Mouse (Mus musculus): ENCODE measurements around the gene Borcs6. TPM values are rescaled to one million over a fixed set of nuclear protein-coding genes. Genes with fewer than 3 reads are reported as not detected.

Gene Borcs6
- 16.5 TPM for polyA plus RNA-seq (2014; fragmentation: Illumina TruSeq; extraction: RNeasy Lipid Tissue Mini Kit (QIAGEN cat#74804); ENCODE audit: low read depth, low replicate concordance)

DNA sequence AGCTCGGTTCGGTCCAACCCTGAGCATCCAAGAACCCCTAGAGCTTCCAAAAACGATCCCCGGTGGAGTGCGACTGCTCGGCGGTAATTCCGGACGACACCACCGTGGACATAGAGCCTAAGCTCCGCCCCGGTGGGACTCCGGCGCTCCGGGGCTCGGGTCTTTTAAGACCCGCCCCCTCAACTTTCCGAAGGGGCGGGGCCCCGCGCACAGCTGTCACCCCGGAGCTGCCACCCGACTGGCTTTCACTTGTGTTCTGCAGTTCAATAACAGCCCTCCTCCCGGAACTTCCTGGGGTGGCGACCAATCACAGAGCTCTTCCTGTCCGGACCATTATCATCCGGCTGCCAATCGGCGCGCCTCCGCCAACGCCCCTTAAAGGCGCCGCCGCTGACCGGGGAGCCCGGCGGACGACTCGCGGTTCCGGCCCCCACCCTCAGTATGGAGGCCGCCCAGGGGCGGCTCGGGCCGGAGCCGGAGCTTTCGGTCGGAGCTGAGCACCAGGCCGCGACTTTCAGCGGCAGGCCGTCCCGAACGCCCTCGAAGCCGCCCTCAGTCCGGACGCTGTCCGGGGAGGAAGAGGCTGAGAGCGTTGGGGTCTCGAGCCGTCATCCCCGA lies at the start of gene Borcs6:
Gene Borcs6, plus strand, starts transcription at position 361 of the 618 bp plus-strand sequence.

DNA sequence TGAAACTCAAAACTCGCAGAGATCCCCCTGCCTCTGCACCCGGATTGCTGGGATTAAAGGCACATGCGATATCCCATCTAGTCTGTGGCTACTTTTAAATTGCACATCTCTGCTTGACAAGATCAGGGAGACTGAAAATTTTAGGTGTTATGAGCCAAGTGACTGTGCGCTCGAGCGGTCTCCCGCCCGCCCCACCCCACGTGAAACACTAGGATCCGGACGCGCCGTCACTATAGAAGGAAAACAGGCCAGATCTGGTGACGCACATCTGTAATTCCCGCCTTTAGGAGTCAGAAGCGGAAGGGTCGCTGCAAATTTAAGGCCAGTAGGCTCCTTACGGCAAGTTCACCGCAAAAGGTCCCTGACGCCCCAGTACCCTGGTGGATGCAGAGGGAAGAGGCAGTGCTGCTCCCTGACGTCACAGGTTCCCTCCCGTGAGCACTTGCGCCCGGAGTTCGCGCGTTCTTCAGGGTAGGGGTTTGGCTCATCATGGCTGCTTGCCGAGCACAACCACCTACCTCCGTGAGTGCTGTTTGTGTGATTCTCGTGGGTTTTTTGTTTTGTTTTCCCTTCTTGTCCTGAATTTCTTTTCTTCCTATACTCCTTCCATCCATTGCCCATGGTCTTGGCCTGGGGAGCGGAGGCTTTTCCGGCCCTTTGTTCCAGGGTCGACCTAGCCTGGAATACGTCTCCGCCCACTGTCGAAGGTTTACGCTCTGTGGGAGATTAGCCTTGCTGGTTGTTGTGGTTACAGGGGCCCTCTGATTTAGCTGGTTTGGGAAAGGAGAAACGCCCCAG lies 43.7 kb upstream of the Borcs6 start, which contains the start of gene Ctc1:
Gene Ctc1, plus strand, starts transcription at position 268 of the 798 bp plus-strand sequence.

DNA sequence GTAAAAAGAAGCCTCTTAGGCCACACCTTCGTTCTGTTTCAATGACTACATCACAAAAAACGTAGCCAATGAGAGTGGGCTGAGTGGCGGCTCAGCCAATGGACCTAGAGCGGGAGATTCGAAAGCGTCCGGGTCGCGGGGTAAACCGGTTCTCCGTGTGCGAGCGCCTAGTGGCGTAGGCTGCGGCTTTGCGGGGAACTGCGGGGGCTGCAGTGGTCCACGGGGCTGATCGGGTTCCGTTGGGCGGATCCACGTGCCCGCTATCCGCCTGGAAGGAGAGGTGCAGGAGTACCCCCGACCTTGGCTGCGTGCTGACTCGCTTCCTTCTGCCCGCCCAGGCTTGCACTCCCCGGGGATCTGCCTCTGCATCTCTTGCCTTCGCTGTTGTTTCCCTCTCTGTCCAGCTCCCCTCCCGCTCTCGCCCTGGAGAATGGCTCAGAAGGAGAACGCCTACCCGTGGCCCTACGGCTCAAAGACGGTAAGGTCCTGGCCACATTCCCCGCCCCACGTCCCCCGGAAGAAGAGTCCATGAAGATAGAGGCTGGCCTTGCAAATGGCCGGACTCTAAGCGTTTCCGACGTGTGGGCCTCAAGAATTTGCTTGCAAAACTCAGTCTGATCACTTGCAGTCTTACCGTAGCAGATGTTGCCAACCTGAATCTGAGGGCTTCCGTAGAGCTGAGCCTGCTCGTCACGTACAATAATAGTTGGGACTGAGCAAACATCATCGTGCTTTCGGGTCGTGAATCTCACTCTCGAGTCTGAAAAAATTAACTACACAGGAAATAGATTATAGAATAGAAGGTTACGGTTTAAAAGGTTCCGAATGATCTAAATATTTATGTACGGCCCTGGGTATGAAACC lies 13.8 kb upstream of the Borcs6 start, which contains the start of gene Aurkb:
Gene Aurkb, plus strand, starts transcription at position 117 of the 864 bp plus-strand sequence.

DNA sequence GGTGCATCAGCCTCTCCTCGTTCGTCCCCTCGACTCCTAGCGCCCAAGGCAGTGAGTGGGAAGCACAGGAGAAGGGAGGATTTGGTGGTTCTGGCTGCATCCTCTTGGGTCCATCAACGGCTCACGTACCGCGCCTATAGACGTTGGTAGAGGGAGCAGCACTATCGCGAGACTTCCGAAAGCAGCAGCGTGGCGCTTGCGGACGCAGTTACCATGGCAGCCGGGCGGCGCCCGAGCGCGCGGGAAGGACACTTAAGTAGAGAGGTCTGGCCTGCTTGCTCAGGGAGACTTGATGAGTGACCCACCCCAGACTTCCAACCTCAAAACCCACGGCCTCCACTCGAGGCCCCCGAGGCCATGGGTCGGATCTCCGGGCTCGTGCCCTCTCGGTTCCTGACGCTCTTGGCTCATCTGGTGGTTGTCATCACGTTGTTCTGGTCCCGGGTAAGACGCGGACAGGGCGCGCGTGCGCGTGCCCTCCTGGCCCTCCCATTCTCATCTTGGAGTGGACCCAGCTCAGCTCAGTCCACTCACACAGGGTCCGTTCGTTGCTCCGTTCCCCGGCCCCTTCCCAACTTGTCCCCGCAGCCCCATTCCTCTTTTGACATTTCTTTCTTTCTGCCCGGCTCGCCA lies 11.2 kb downstream of the Borcs6 start, which contains the start of gene Tmem107:
Gene Tmem107, plus strand, starts transcription at position 217 of the 633 bp plus-strand sequence.

DNA sequence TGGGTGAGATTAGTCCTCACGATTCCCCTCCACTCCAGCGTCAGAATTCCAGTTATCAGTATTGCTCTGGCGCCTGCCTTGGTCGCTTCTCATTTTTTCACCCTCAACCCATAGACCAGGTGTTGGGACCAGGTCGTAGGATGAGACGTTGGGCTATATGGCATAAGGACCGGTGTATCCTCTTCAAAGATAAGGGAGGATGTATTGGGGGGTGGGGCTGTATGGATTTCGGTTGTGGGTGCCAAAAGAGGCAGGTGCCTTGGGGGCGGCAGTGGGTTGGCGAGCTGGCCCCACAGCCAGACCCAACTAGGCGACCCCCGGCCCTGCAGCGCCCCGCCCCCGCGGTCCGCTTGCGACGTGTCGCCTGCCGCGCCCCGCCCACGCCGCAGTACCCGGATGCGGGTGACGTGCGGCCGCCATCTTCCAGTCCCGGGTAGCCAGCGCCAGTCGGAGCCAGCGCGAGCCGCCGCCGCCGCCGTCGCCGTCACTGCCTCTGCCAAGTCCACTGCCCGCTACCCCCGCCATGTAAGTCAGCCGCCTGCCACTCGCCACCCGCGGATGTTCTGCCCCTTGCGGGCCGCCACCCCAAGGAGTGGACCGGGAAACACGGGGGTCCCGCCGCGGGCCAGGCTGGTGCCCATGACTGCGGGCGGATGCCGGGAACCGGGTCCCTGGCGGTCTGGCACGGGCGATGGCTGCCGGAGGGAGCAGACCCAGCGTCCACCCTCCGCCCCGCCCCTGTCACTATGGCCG lies 28.8 kb downstream of the Borcs6 start, which contains the start of gene Vamp2:
Gene Vamp2, plus strand, starts transcription at position 388 of the 753 bp plus-strand sequence.

DNA sequence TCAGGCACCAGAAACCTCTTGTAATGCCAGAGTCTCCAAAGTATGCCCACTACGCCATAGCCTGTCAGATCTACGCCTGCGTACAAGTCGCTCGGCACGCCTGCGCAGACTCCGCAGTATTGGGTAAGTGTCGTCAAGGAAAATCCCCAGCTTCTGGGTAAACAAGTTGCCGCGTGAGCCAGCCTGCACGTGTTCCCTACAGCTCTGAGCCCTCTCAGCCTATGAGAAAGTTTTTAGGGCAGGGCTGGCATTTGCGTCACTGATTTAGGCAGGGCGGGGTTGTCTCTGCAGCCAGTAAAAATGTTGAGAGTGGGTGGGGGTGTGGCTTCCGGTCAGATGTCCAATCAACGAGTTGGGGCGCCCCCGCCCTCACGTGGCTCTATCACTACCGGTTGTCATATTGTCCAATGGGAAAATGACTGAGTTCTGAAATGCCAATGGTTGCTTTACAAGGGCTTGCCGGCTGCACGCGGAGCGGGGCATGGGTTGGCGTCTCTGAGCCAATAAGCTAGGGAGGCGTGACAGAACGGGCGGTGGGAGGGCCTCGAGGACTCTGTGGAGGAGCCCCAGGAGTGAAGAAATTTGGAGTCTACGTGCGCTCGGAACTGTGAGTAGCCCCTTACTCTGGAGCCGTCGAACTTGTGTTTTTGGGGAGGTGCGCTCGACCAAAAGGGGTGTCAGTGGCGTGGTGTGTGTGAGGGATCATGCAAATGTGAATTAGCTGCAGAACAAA lies 35.3 kb downstream of the Borcs6 start, which contains the start of gene Per1:
Gene Per1, plus strand, starts transcription at position 521 of the 733 bp plus-strand sequence.

Other genes with a start within 250 kb of the Borcs6 start
- gene Ndel1, start 187.9 kb upstream of the Borcs6 start, polyA plus RNA-seq (2014; fragmentation: Illumina TruSeq; extraction: RNeasy Lipid Tissue Mini Kit (QIAGEN cat#74804); ENCODE audit: low read depth, low replicate concordance), result 64.2 TPM
- not detected for gene Rnf222, start 171.2 kb upstream of the Borcs6 start, polyA plus RNA-seq (2014; fragmentation: Illumina TruSeq; extraction: RNeasy Lipid Tissue Mini Kit (QIAGEN cat#74804); ENCODE audit: low read depth, low replicate concordance)
- 1,087 TPM for gene Rpl26, start 158.1 kb upstream of the Borcs6 start, polyA plus RNA-seq (2014; fragmentation: Illumina TruSeq; extraction: RNeasy Lipid Tissue Mini Kit (QIAGEN cat#74804); ENCODE audit: low read depth, low replicate concordance)
- gene Odf4, start 132.6 kb upstream of the Borcs6 start, polyA plus RNA-seq (2014; fragmentation: Illumina TruSeq; extraction: RNeasy Lipid Tissue Mini Kit (QIAGEN cat#74804); ENCODE audit: low read depth, low replicate concordance), result not detected
- gene Arhgef15, start 102.2 kb upstream of the Borcs6 start, polyA plus RNA-seq (2014; fragmentation: Illumina TruSeq; extraction: RNeasy Lipid Tissue Mini Kit (QIAGEN cat#74804); ENCODE audit: low read depth, low replicate concordance), result 33.1 TPM
- gene Slc25a35, start 91.6 kb upstream of the Borcs6 start, polyA plus RNA-seq (2014; fragmentation: Illumina TruSeq; extraction: RNeasy Lipid Tissue Mini Kit (QIAGEN cat#74804); ENCODE audit: low read depth, low replicate concordance), result 8.4 TPM
- gene Rangrf, start 84.5 kb upstream of the Borcs6 start, polyA plus RNA-seq (2014; fragmentation: Illumina TruSeq; extraction: RNeasy Lipid Tissue Mini Kit (QIAGEN cat#74804); ENCODE audit: low read depth, low replicate concordance), result 117 TPM
- gene Pfas, start 51.3 kb upstream of the Borcs6 start, polyA plus RNA-seq (2014; fragmentation: Illumina TruSeq; extraction: RNeasy Lipid Tissue Mini Kit (QIAGEN cat#74804); ENCODE audit: low read depth, low replicate concordance), result 10.1 TPM
- gene Ctc1, start 43.8 kb upstream of the Borcs6 start, polyA plus RNA-seq (2014; fragmentation: Illumina TruSeq; extraction: RNeasy Lipid Tissue Mini Kit (QIAGEN cat#74804); ENCODE audit: low read depth, low replicate concordance), result 18.4 TPM
- not detected for gene Aurkb, start 14.1 kb upstream of the Borcs6 start, polyA plus RNA-seq (2014; fragmentation: Illumina TruSeq; extraction: RNeasy Lipid Tissue Mini Kit (QIAGEN cat#74804); ENCODE audit: low read depth, low replicate concordance)
- gene Tmem107, start 11.1 kb downstream of the Borcs6 start, polyA plus RNA-seq (2014; fragmentation: Illumina TruSeq; extraction: RNeasy Lipid Tissue Mini Kit (QIAGEN cat#74804); ENCODE audit: low read depth, low replicate concordance), result 9.9 TPM
- 95.0 TPM for gene Vamp2, start 28.8 kb downstream of the Borcs6 start, polyA plus RNA-seq (2014; fragmentation: Illumina TruSeq; extraction: RNeasy Lipid Tissue Mini Kit (QIAGEN cat#74804); ENCODE audit: low read depth, low replicate concordance)
- 22.2 TPM for gene Per1, start 35.5 kb downstream of the Borcs6 start, polyA plus RNA-seq (2014; fragmentation: Illumina TruSeq; extraction: RNeasy Lipid Tissue Mini Kit (QIAGEN cat#74804); ENCODE audit: low read depth, low replicate concordance)
- not detected for gene Hes7, start 60.7 kb downstream of the Borcs6 start, polyA plus RNA-seq (2014; fragmentation: Illumina TruSeq; extraction: RNeasy Lipid Tissue Mini Kit (QIAGEN cat#74804); ENCODE audit: low read depth, low replicate concordance)
- gene 9130213A22Rik, start 62.9 kb downstream of the Borcs6 start, polyA plus RNA-seq (2014; fragmentation: Illumina TruSeq; extraction: RNeasy Lipid Tissue Mini Kit (QIAGEN cat#74804); ENCODE audit: low read depth, low replicate concordance), result 0.39 TPM
- not detected for gene Aloxe3, start 66.2 kb downstream of the Borcs6 start, polyA plus RNA-seq (2014; fragmentation: Illumina TruSeq; extraction: RNeasy Lipid Tissue Mini Kit (QIAGEN cat#74804); ENCODE audit: low read depth, low replicate concordance)
- not detected for gene Alox12b, start 97.3 kb downstream of the Borcs6 start, polyA plus RNA-seq (2014; fragmentation: Illumina TruSeq; extraction: RNeasy Lipid Tissue Mini Kit (QIAGEN cat#74804); ENCODE audit: low read depth, low replicate concordance)
- gene Alox8, start 138.1 kb downstream of the Borcs6 start, polyA plus RNA-seq (2014; fragmentation: Illumina TruSeq; extraction: RNeasy Lipid Tissue Mini Kit (QIAGEN cat#74804); ENCODE audit: low read depth, low replicate concordance), result 1.6 TPM
- gene Gucy2e, start 177.3 kb downstream of the Borcs6 start, polyA plus RNA-seq (2014; fragmentation: Illumina TruSeq; extraction: RNeasy Lipid Tissue Mini Kit (QIAGEN cat#74804); ENCODE audit: low read depth, low replicate concordance), result 0.05 TPM